Mouse (Mus musculus) retina, postnatal 1 day (tissue): ENCODE data around the gene Abcc4.

Experiments
- DNase-seq: peaks from one replicate; pipeline ENCODE4 v3.0.0-alpha.2; 2012

Abcc4 gene

DNA sequence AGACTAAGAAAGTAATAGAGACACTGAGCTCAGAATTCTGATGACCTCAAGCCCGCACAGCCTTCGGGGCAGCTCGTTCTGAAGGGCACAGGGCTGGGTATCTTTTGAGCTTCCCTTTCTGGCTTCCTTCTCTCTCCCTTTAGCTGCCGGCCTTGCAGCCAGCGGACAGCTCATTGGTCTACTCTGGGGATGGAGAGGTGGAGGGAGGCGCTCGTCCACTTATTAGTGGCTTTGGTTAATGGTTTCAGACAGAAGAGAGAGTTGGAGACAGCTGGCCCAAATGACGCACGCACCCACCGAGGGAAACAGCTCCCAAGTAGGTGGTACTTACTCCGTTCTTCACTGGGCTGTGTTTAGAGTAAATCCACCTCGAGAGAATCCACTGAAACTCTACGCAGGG is 214.7 kb downstream of the Abcc4 start:
- DNase-seq = peak; percentile 90

DNA sequence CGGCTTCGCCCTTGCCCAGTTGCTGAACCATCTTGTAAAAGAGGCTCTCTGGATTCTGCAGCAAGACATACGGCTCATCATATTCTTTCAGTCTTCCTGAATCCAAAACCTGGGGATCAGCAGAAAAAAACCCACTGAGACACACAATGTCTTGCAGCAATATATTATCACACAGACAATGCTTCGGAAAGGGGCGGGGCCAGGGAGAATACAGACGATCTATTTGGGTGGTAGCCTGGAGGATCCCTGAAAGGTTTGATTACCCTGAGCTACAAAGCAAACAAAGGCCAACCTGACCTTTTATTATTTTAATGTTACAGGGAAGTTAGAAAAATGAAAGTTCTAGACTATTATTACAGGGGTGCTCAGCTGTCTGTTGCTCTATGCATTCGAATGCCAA is 215.5 kb downstream of the Abcc4 start:
- DNase-seq = no peak

DNA sequence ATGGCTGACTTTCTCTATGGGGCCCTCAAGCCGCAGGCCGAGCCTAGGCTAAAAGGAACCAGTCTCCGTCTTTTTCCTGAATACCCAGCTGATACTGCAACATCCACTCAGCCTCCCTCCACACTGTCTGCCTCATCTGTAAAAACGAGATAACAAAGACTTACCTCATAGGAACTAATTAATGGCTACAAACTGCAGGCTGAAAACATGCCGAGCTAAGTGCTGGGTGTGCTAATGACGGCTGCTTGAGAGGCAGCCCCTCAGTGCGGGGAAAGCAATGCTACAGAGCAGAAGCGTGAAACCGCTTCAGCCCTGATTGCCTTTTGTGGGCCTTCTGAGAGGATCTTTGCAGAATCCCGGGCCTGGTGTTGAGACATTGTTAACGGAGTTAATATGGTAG is 219.7 kb downstream of the Abcc4 start:
- DNase-seq = no peak

DNA sequence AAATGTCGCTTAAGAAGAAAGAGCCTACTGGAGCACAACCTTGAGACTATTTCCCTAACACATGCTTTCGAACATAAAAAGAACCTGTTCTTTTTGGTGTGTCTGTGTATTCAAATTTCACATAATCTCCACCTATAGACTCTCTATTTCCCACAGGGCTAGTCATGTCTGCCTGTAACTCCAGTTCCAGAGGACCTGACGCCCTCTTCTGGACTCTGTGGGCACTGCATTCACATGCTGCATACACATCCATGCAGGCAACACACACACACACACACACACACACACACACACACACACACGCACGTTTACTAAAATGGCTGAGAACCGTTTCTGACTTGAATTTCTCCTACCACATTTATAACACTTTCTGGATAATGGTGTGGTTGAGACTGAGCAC is 220.4 kb downstream of the Abcc4 start:
- no peak for DNase-seq

DNA sequence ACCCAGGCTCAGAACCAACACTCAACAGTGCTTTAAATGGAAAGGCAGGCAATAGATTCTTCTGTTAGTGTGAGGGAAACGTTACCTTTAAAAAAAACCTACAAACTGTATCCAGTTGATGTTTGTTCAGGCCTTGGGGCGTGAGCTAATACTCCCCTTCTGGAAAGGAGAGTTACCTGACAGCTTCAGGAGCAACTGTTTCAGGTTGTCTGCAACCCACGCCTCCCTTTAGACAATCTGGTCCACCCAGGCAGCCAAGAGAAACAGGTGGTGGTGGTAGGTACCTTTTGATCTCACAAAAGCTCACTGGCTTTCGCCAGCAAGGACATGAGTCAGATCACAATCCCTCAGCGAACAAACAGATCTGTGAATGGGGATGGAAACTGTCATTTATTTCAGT is 223.7 kb downstream of the Abcc4 start:
- DNase-seq = no peak

DNA sequence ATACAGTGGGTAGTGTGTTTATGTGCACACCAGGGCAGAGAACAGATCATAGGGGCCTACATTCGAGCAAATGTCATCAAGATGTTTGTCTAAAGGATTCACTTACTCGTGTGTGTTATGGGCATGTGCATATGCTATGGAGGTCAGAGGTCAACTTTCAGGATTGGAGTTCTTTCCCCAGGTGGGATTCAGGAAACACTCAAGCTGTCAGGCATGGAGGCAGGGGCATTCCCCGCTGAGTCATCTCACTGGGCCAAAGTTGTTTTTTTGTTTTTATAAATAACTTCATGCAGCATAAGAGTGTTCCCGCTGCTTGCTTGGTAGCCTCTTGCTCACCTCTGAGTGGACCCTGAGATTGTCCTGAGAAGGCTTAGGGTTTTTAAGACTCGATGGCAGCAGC is 224.2 kb downstream of the Abcc4 start:
- no peak for DNase-seq

DNA sequence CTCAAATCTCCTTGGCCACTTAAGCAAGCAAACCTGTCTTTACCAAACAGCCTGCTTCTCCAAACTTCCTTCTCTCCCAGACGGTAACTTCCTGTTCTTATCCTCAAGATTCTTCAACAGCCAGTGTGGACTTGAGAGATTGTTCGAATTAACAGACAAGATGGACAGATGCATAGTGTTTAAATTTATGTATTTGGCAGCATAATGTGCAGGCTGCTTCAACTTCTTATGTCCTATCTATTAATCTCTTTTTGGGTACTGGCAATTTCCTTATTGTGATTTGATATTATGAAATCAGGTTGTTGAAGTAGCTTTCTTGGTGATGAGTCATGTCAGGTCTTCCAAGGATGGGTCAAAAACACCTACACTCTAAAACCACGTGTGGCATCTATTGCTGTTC is 229.7 kb downstream of the Abcc4 start:
- DNase-seq = no peak

DNA sequence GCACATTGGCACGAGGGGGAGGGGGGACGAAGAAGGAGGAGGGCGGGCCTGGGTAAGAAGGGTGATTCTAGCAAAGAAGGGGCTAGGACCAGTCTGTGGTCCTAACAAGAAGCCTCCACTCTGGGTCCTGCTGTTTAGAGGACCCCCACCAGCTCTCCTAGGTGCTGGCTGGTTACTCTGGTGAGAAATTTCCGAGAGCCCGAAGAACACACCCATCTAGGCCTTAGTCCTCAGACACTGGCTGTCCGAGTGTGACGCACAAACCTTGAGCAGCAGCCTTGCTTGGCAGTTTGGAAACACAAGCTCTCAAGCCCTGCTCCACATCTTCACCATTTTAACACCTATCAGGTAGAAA is 230.9 kb downstream of the Abcc4 start:
- no peak for DNase-seq

DNA sequence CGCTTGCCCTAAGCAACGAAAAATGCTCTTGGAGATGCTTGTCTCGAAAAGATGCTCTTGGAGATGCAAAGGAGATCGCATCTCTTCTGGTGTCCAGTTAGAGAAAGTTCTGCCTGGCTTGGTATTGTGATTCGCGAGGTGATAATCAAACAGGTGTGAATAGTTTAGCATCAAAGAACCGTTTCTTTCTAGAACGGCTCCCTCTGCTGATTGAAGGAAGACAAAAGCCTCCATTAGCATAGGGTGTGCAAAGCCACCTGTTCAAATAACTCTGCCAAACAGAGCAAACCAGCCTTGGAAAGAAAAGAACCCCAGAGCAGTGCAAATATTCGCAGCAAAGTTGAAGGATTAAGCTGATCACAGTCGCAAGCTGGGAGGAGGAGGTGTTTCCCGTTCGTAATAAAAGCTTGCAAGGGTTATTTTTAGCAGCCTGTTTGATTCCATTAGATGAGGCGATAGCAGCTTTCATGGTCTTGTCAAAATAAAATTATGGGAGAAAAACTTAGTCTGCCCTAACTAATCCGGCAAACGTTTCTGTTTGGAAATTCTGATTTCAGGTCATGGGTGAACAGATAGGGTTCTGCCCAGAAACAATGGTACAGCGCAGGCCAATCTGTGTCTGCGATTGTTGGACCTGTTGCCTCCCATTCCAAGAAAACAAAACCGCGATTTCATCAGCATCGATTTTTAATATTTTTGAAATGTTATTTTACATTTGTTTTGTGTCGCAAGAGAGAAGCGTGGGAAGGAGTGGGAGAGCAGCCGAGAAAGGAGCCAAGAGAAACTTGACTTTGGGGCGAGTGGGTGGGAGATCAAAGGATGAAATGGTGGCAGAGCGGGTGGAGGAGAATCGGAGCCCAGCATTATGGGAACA is 231.6 kb downstream of the Abcc4 start:
- DNase-seq = no peak

DNA sequence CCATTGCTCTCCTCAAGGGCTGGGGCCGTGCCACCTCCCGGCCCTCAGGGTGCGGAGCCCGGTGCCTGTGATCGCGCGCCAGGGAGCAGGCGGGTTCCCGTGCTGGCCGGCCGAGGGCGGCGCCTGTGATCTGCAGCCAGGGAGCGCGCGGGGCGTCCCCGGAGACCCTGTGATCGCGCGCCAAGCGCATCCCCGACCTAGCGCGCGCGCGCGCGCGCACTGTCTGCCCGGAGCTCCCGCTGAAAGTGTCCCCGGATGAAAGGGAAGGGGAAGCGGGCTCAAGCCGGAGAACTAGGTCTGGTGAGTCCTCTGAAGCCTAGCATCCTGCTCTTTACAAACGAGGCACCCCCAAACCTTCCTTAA is 232.2 kb downstream of the Abcc4 start:
- DNase-seq = peak; percentile 86

DNA sequence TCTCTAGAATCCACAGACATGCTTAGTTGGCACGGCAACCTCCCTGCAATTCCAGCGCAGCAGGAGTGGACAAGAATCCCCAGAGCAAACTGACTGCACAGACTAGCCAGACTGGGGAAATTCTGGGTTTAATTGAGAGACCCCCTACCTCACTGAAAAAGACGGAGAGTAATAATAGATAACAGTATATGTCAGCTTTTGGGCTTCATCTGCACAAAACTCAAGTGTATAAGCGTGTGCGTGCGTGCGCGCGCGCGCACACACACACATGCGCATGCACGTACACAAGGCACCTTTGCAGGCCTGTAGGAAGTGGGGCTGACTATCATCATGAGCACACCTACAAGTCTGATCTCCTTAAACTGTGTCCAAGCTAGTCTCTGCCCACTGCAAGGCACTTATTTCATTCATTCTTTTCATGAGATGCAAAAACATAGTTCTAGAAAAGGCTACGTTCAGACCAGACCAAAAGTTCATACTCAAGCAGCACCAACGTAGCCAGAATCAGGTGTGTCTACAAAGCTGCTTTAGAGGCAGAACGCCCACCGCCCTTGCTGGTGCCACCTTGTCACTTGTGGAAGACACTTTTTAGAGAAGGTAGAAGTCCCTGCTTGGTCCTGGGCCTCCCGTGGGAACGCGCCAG is 232.7 kb downstream of the Abcc4 start:
- peak; percentile 37 for DNase-seq

DNA sequence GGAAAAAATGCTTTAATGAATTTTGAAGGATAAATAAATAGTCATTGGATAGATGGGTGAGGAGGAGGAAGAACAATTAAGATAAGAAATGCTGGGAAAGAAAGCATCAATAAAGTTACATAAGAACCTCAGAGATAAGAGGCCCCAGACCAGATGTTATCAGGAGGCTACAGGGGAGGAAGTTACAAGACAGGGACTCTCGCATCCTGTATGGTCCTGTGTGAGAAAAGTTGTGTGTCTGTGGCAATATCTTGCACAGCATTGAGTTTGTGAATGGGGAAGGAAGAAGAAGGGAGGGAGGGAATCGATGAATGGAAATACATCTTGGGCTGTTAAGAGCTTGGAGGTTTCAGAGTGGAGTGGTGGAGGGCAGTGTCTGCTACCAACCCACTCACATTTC is 240.7 kb downstream of the Abcc4 start:
- no peak for DNase-seq

DNA sequence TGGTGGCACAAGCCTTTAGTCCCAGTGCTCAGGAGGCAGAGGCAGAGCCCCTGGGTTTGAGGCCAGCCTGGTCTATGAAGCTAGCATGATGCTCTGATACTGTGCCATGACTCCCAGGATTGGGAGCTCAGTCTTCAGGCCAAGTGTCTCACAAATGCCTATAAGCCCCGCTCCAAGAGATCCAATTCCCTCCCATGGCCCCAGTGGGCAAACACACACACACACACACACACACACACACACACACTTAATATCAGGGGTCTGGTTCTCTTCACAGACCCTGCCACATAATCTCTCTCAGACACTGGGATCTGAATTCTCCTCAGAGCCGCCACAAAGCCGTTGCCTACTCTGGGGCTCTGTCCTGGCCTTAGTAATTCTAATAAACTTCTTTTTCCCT is 241.6 kb downstream of the Abcc4 start:
- no peak for DNase-seq

DNA sequence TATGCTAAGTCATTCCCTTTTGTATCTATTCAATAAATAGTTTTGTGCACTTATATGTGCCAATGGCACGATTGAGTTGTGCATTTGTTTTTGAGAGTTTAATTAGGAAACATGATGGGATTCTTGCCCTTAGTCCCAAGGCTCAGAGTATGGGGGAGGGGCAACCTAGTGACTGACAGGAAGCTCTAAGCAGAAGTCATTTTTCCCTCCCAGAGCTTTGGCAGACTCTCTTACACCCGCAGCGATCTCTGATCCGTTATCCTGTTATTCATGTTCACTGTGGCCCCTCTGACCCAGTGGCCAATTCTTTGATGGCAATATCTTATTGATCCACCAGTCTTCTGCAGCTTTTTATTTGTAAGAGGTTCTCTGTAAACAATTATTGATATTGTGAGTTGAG is 253.4 kb downstream of the Abcc4 start:
- no peak for DNase-seq

DNA sequence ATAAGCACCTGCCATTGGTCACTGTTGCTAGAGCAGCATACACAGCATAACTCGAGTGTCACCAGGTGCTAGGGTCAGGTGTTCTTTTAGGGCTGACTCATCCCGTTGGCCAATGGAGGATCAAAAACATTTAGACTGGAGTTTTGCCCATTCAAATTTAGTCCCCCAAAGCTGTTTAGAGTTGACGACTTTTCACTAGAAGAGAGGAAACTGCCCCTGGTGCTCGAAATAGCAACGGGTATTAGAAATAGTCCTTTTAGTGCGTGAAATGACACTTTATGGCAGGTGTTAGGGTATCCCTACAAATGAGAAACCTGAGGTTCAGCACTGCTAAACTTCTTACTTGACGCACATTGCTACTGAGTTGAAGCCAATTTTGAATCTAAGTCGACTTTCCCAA is 265.9 kb downstream of the Abcc4 start:
- no peak for DNase-seq

DNA sequence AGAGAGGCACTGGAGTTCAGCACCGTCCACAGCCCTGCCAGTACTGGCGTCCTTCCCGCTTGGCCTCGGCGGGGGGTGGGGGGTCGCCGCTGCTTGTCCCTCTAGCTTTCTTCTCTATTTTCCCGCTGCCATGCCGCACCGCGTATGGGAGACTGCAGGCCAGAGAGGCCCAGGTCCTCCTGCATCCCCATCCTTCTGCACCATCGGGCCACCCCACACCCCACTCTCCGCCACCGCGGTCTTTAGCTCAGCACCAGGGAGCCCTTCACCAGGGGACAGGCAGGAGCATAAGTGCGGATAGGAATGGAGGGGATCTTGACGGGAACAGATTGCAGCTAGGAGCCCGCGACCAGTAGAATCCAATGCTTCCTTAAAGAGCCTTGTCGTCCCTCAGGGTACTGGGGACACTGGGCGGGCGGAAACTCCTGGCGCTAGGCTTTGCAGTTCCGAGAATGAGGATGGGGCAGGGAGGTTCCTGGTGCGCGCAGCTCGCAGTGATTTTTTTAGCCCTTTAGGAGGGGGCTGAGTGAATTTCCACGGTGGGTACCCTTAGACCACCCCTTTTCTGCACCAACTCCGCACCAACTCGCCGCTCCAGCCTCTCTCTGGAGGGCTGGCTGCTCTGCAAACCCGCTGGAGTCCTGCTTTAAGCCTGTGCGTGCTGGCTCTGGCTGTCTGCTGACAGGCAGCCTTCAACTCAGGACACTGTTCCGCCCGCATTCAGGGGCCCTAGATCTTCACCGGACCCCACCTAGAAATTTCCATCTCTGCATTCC is 268.7 kb downstream of the Abcc4 start:
- peak; percentile 54 for DNase-seq

DNA sequence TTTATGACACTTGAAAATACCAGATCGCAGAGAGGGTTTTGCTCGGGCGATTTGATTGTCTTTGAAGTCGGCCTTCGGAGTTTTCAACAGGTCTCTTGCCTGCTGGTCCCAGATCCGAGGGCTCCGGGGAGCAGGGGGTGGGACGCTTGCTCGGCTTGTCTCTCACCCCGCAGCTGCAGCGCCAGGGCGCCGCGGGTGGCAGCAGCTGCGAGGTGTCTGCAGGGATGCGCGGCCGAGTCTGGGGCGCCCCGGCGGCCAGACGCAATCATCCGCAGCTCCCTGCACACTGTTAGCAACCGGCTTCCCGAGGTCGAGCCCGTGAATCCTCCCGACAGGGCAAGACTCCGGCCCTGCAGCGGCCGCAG is 269.2 kb downstream of the Abcc4 start:
- DNase-seq = peak; percentile 83

DNA sequence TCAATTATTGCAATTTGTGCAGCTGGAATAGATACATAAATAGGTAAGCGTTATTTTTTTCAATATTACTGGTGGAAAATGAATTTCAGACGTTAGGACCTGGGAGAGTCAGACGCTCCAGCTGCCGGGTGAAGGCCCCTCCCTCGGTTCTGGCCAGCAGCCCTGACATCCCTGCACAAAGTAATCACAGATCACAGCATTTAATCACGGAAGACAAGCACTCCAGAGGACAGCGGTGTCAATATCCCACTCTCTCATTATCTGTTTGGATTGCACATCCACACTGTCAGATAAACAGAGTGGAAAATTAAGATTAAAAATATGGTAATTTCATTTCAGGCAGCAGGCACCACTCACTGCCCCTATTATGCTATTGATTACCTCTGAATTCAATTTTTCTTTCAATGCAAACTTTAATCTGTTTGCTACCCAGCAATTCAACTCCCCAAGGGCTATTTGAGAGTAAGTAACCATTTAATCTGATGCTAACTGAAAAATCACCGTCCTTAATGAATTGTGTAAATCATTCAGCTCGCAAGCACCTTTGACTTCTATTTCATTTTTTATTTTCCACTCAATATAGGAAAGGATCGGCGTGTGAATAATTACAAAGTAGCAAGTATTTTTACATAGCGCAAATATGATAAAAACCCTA is 270.2 kb downstream of the Abcc4 start:
- DNase-seq = peak; percentile 89

DNA sequence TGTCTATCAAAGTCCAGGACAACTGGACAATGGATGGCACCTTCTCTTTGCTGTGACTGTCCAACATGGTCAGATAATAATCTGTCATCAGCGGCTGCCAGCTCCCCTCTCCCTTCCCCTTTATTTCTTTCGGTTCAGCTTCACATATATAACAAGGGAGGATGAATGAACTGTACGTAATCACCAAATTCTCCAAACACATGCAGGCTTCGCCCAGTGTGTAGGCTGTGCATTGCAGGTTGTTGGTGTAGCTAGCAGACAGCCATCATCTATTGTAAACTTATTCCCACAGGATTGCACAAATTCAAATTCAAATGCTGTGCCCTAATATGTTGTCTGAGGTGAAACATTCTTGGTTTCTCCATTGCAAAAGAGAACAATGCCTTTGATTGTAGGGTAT is 271.2 kb downstream of the Abcc4 start:
- DNase-seq = no peak

DNA sequence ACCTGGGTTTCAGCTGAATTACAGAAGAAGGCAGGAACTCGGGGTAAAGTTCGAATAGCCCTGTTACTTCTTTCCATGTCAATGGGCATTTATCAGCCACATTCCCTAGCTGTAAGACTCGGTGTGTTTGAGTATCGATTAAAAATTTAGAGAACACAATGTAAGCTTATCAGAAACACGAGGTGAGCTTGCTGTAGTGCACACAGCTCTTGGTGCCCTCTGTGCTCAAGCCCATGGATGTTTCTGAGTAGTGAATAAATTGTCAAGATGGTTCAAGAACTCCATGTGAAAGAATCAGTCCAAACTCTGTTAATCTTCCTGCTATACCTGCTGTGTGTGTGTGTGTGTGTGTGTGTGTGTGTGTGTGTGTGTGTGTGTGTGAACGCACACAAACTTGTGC is 272.2 kb downstream of the Abcc4 start:
- DNase-seq = no peak
